Mouse (Mus musculus) ovary, adult 18-20 months (tissue): ENCODE measurements around the gene Pcyt2.
"Not testable (repeated sequence)": the region's sequence is repeated elsewhere in the genome, so short reads cannot be mapped to it uniquely, and the experiment has no call there.

Source experiments
- DNase-seq: peaks from one replicate; pipeline ENCODE4 v3.0.0; 2022; ENCODE audit warnings: low spot score, mixed read lengths

Pcyt2 gene

DNA sequence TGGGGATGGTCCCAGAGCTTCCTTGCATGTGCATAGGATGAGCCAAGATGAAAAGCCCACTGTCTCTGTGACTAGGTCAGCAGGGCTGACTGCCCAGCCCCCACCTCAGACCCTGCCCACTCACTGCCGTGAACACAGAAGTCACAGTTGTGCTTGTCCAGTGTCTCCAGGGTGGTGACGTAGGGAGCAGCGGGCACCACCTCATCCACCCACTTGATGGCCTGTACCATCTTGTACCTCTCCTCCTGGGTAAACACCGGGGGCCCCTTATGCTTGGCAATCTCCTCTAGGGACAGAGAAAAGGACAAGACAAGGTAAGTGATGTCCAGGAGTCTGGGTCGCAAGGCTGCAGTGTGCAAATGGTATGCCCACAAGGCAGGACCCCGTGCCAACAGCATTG, 2.6 kb downstream of the Pcyt2 start:
- no peak for DNase-seq

DNA sequence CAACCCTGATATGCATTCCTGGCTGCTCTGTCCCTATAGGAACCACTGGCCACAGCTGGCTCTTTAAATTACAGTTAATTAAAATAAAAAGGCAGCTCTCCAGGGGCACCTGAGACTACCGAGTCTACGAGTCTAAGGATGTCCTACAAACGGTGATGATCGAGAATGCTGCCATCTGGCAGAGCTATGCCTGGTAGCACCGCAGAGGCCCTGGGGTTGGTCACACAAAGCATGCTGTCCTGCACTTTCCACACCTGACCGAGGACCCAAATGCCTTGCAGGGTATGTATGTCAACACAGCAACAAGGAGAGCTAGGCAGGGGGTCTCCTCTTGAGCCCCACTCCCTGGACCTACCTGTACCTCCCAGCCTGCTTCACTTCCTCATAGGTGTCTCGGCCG, 3.8 kb downstream of the Pcyt2 start:
- no peak for DNase-seq

DNA sequence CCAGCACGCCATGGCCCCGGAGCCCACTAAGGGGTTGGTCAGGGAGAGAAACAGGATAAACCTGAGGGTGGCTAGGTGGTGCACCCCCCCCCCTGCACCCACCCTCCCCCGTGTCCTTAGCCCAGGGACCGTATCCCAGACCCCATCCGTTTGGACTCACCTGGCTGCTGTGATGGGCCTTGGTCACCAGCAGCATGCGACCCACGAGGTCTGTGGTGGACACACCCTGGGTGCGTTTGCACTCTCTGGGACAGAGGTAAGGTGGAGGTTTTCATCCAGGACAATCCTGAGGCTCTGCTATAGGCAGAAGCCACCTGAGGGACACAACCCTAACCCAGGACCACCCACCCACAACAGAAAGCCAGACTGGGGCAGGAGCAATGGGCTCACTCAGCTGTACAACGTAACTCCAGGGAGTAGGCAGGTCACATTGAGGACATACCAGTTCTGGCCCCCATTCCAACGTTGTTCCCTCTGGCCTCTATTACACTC, 4.2 kb downstream of the Pcyt2 start:
- no peak for DNase-seq

DNA sequence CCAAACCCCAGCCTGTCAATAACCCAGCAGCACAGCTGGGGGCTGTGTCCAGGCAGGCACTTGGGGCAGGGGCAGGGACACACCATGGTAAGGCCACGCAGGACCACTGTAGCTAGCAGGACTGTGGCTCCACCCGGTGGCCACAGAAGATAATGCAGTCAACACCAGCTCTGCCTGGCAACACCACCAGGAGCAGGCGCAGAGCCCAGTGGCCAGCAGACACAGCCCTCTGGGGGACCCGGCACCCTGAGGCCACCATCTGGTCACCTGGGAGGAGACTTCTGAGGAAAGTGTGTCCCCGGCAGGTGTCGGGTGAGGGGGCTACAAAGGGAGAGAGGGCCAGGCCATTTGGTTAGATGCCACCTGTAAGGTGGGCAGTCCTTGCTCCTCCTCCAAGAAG, 5.0 kb downstream of the Pcyt2 start:
- DNase-seq, result no peak

DNA sequence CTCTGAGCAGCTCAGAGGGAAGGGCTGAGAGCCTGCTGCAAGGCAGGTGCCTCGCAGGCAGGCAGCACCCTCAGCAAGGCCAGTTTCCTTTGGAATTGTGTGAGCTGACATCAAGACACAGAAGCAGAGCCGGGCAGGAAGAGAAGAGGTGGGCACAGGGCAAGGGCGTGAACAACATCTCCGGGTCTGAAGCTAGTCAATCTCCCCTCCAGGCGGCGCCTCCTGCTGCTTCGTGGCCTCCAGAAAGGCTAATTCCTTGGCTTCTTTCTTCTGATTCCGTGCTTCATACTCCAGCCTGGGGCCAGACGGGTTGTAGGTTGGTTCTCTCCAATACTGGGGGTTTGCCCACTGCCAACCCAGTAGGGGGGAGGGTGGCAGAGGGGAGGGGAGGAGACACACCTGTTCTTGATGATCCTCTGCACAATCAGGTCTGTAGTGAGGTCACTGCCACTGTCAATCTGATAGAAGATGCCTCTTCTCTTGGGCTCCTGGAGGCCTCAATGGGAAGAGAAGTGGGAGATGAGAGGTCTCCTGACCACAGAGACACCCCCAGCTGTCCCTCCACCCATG, 7.2 kb downstream of the Pcyt2 start:
- DNase-seq, result no peak

DNA sequence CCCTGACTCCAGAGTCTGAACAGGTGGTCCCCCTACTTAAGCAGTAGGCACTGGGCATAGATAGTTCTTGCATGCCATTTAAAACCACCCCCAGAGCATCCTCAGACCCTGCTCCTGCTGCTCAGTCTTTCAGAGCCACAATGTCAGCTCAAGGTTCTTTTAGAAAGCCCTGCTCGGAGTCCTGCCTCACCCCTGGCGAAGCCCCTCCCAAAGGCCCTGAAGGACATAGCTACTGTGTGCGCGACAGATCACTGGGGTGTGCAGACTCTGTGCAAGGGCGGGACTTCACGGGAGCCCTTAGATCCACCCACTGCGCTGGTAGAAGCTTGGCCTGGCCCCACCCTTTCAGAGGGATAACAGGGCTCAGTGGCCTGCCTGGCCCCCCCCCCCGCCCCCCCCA, 8.5 kb downstream of the Pcyt2 start:
- peak; percentile 58 for DNase-seq

DNA sequence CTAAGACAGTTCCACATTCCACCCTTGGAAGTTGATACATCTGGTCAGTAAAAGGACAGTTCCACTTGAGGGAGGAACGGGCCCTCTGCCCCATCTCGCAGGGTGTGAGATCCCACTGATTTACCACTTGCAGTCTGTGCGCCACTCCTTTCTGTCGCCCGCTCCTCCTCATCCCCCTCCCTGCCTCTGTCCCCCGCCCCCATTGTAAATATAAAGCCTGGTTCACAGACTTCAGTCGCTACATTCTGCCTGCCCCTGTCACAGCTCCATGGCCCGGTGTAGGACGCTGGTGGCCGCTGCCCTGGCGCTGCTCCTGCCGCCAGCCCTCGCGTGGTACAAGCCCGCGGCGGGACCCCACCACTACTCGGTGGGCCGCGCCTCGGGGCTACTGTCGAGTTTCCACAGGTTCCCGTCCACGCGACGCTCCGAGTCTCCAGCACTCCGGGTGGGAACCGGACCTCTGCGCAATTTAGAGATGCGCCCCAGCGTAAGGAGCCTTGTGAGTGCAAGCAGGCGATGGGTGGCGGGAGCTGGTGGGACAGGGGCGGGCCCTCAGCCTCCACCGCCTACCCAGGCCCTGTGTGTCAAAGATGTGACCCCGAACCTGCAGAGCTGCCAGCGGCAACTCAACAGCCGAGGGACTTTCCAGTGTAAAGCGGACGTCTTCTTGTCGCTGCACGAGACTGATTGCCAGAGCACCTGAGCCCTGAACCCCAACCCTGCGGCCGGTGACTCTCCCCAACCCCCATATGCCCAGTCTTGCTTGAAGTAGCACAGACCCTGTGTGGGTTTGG, 9.3 kb downstream of the Pcyt2 start, which contains the start of gene Npb:
Gene Npb (plus strand): TSS at position 237 of the 794 bp plus-strand sequence.
- no peak for DNase-seq

DNA sequence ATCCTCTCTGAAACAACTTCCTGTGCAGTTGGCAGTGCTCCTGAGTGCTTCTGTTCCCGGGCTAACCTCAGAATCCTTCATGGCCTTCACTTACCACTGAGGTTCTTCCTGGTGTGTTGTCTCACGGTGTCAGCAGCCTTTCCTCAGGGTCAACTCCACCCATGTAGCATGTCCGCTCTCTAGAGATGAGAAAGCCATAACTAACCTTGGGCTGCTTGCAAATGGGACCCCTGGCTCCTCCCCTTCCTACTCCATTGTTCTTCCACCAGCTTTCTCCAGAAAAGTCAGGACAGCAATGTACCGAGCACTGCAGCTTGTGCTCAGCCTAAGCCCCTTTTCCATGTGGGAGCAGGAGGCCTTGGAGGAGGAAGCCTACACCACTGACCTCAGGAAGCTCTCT, 11.0 kb downstream of the Pcyt2 start:
- DNase-seq, result no peak

DNA sequence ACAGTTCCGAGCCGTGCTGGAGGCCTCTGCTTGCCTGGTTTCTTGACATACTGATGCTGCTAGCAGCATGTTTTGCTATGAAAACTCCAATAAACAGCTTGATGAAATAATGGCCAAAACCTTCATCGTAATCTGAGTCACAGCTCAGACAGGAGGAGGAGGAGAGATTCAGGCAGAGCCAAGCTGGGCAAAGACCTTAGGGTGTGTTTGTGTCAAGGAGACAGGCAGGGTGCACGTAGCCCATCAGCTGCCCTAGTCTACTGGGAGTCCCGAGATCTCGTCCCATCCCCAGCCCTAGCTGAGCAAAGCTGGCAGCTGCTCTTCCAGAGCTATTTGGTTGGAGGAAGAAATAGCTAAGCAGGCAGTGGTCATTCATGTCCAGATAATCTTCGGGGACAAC, 12.1 kb downstream of the Pcyt2 start:
- no peak for DNase-seq

DNA sequence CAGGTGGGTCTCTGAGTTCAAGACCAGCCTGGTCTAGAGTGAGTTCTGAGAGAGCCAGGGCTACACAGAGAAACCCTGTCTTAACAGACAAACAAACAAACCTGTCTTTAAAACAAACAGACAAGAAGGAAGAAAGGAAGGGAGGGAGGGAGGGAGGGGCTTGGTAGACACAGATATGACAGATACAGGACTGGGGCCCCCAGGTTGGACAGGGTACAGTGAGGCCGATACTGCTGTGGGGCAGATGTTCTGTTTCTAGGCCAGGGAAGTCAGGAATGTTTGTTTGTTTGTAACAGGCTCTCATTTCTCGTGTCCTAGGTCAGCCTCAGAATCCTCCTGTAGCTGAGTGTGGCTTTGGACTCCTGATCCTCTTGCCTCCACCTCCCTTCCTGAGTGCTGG, 14.2 kb downstream of the Pcyt2 start:
- DNase-seq, result no peak

DNA sequence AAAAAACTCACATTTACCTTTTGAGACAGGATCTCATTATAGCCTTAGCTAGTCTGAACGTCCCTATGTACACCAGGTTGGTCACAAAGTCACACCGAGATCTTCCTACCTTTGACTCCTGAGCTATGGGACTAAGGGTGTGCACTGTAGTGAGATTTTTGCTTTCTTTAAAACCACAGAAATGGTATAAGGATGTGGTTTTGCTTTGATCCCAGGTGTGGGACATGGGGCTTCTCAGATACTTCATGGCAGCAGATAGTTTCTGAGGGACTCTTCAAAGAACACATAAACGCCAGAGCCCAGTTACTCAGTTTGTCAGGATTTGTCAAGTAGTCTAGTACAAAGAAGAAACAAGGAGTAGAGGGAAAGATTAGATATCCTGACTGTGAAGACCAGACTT, 17.0 kb downstream of the Pcyt2 start:
- DNase-seq, result no peak

DNA sequence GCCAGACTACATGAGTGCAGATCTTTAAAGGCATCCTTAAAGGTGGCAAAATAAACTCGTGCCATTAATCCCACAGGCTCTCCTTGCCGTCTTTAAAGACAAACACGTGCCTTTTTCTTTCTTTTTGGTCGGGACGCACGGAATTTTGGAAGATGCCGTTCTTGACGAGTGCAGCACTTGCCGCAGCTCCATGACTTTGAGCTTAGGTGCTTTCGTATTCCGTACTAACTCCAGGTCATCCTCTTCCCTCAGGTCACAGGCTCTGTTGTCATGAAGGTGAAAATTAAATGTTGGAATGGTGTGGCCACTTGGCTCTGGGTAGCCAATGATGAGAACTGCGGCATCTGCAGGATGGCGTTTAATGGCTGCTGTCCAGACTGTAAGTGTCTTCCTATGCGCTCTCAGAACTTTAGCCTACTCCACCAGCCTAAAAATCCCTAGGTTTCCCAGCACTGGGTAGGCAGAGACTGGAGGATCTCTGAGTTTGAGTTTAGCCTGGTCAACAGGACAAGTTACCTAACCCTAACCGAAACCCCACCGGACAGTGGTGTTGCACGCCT, 18.7 kb downstream of the Pcyt2 start:
- DNase-seq, result no peak

DNA sequence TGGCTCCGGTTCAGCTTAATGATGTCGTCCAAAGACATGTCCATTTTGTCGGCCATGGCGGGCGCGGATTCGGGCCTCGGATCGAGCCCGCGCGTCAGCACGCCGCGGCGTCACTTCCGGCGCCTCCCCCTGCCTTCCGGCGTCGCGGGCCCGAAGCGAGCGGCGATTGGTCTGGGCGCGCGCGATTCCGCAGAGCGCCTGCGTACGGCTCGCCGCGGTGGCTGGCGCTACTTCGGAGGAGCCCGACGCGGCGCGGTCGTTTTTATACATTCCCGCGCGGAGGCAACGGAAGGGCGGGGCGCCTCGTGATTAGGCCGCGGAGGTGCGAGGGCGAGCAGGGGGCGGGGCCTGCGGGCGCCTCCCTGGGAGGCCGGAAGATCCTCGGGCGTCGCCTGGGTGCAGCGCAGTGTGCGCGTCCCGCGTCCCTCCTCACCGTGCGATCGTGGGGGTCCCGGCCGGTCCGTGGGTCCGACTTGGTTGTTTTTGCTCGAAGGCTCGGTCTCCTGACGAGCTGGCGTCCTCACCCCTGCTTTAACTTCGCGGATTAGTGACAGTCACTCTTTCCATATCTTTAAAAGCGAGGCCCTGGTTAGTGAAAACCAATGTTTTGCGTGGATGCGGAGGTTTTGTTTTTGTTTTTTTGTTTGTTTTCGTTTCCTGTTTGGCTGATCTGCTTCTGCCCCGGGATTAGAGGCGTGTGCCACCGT, 19.3 kb downstream of the Pcyt2 start, which contains the start of the genes Alyref and Anapc11:
Gene Alyref (minus strand): TSS at position 83 of the 707 bp plus-strand sequence.
Gene Anapc11 (plus strand): TSS at position 139 of the 707 bp plus-strand sequence.
- peak; percentile 91 for DNase-seq

DNA sequence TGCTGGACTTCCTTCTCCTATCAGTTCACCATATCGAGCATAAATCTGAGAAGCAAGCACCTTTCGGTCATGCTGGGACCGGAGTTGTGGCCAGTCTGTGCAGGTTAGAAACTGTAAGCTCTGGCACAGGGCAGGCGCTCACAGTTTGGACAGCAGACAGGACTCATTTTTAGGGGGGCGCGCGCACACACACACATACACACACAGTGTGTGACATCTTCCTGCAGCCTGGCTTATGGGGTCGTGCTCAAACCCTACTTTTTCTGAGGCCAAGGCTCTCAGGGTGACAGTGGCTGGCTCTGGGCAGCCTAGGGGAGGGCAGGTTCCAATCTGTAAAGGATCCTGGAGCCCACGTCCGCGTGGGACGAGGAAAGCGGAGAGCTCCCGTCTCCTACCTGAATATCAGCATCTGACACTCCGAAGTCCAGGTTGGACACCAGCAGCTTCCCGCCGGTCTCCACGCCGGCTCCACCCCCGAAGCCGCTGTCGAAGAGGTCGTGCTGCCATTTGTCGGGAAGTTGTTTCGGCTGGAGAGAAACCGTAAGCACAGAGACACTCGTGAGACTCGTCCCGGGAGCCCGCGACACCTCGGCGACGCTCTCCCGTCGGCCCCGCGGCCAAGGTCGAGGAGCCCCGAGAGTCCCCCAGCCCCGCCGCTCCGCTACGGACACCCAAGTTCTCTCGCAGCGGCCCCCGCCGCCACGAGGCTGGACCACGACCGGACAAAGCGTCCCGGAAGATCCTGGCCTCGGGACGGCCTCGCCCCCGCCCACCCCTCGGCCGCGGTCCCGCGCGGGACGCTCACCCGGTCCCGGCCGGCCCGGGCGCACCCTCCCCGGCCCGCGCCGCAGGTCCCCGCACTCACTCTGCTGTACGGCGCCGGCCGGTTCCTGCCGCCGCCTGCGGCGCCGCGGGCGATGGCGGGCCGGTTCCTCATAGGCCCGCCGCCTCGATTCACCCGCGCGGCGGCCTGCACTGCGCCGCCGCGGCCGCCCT, 20.2 kb downstream of the Pcyt2 start:
- no peak for DNase-seq

DNA sequence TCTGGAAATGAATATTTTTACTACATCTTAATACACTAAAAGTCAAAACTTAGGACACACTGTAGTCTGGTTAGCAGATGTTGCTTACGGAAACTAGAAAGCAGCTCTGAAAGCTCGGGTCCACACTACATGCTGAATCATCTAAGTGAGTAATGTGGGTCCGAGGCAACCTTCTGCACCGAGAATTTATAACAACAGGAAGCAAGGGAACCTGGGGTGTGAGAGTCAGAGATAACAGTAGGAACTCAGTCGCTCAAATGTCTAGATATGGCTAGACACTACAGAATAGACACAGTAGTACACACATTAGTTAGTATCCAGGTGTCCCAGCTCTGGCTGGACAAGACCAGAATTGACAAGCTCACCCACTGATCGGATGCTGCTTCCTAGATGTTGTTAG, 29.2 kb downstream of the Pcyt2 start:
- no peak for DNase-seq

DNA sequence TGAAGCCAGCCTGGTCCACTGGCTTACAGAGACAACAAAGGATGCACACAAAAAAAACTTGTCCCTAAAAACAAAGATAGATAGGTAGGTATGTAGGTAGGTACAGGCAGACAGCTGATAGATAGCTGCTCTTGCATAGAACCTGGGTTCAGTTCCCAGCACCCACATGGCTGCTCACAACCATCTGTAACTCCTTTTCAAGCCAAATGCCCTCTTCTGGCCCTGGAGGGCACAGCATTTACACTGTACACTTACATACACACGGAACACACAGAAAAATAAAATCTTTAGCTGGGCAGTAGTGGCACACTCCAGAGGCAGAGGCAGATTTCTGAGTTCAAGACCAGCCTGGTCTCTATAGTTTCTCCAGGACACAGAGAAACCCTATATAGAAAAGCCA, 33.8 kb downstream of the Pcyt2 start:
- DNase-seq, result no peak

DNA sequence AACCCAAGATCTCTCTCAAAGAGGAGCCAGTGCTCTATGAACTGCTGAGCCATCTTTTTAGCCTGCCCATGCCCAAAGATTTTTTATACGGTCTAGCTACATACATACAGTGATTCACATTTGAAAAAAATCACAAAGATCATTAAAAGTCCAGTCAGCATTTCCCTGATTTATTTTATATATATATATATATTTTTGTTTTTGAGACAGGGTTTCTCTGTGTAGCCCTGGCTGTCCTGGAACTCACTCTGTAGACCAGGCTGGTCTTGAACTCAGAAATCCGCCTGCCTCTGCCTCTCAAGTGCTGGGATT, 34.8 kb downstream of the Pcyt2 start:
- not testable (repeated sequence) for DNase-seq

DNA sequence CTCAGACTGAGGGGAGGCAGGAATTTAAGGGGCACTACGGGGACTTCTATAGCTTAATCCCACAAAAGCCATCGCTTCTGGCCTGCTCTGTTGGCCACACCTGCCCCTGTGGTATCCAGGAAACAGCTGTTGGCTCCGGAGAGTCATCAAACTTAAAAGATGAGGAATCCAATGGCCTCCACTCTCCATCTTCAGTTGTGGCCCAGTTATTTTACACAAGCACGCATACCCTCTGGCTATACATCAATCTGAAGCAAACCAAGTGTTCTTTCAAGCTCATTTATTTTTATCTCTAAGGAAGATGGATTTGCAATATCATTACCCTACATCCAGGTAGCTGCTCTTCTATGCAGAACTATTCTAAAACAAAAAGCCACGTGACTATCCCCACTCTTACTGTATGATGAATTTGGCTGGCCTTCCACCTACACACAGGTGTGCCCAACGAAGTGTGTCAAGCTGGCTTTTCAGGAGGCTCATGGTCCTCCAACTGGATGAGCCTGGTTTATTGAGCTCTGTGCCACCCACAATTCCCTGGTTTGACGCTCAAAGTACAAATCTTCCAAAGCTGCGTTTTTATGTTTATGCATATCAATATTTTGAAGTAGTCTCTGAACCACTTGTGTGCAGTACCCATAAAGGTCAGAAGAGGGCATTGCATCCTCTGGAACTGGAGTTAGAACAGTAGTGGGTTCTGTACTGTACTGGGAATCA, 35.3 kb downstream of the Pcyt2 start:
- DNase-seq, result no peak

DNA sequence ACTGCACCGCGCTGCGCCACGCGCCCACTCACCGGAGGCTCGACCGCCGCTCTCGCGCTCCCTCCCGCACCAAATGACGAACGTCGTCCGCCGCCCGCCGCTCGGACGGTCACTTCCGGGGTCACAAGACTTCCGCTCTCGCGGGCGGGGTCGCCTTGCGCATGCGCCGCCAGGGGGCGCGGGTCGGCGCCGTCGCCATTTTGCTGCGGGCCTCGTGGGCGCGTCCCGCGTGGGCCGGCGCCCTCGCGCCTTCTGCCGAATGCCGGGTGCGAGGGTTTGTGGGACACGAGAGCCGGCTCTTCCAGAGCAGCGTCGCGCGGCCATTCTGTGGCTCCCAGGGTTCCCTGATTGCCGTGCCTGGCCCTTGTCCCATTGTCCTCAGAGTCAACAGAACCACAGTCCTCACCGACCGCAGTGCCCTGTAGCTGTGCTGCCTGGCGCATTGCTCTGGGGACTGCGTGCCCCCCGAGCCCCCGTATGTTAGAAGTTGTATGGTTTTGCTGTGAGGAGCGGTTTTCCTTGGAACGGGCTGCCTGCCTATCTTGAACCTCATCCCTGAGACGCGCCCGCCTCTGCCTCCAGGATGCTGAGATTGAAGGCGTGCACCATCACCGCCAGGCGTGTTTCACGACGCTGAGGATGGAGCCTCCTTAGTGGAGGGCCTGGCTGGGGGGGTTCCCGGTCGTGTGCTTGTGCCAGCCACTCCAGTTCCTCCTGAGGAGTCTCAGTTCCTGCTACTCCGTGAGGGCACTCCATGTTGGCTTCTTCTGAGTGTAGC, 36.1 kb downstream of the Pcyt2 start, which contains the start of gene Arhgdia:
Gene Arhgdia (minus strand): TSS at position 135 of the 778 bp plus-strand sequence.
- DNase-seq, result peak; percentile 71

DNA sequence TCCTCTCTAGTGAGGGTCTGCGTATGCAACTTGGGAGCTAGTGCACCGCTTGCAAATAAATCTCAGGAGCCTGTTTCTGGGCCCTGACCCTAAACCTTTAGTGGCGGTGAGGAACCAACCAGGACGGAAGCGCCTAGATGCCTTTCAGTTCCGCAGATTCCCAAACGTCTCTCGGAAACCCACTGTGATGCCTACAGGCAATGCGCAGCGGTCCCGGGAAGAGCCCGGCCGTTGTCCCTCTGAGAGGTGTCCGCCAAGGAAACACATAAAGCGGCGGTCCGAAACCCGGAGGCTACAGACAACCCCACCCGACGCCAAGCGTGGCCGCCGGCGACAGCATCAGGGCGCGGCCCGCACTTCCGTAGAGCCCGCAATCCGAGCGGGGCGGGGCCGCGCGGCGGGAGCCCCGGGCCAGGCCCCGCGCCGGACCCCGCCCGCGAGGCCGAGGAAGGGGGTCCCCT, 36.8 kb downstream of the Pcyt2 start:
- DNase-seq, result no peak
